Mouse (Mus musculus) limb, embryonic 13.5 days (tissue): ENCODE measurements around the gene Ift80. TPM values are rescaled to one million over a fixed set of nuclear protein-coding genes. Genes with fewer than 3 reads are reported as not detected.
A peak's percentile ranks its signal among the peaks of the same experiment; 100 is the strongest.

Experiments used
- ATAC-seq: fragments of 200-750 bp; cut with Nextera tagmentation; 2 replicates; pipeline ENCODE4 v1.8.0; 2017; ENCODE audit warnings: low read depth, moderate number of reproducible peaks, moderate TSS enrichment; ENCODE audit not compliant: low FRiP score
- H3K27ac ChIP-seq: fragments of 300-500 bp; sonication (generic); 2 replicates; pipeline ENCODE4 v1.5.1; 2015; ENCODE audit warnings: inconsistent platforms, mild to moderate bottlenecking, moderate library complexity
- H3K27me3 ChIP-seq: fragments of 300-500 bp; sonication (generic); 2 replicates; pipeline ENCODE4 v1.6.1; 2015; ENCODE audit warnings: mild to moderate bottlenecking, inconsistent platforms
- H3K36me3 ChIP-seq: fragments of 300-500 bp; sonication (generic); 2 replicates; pipeline ENCODE4 v1.6.1; 2015; ENCODE audit warnings: inconsistent platforms, mild to moderate bottlenecking, moderate library complexity
- H3K4me1 ChIP-seq: fragments of 300-500 bp; sonication (generic); 2 replicates; pipeline ENCODE4 v1.6.1; 2015; ENCODE audit warnings: inconsistent platforms
- H3K4me2 ChIP-seq: fragments of 300-500 bp; sonication (generic); replicated peaks from 2 replicates; pipeline ENCODE4 v1.6.1; 2015; ENCODE audit warnings: inconsistent platforms, mild to moderate bottlenecking, moderate library complexity
- H3K4me3 ChIP-seq: fragments of 300-500 bp; sonication (generic); 2 replicates; pipeline ENCODE4 v1.5.1; 2015; ENCODE audit warnings: moderate library complexity, mild to moderate bottlenecking, inconsistent platforms
- H3K9ac ChIP-seq: fragments of 300-500 bp; sonication (generic); 2 replicates; pipeline ENCODE4 v1.6.1; 2015; ENCODE audit warnings: mild to moderate bottlenecking, inconsistent platforms
- H3K9me3 ChIP-seq: fragments of 300-500 bp; sonication (generic); 2 replicates; pipeline ENCODE4 v1.6.1; 2016; ENCODE audit warnings: inconsistent platforms
- WGBS: fragments of 180-500 bp; shearing (Covaris S2); methylation state at CpG from one replicate; pipeline ENCODE4 v1.1.7; 2015; 5-methylcytosine and 5-hydroxymethylcytosine counted together
- polyA plus RNA-seq: library from polyadenylated mRNA; unstranded; fragments of >200 nt; fragmentation: Nextera tagmentation; extraction: Ambion mirVana; gene quantifications from 2 replicates; pipeline ENCODE4 v1.2.1, GENCODE M21; 2015

Ift80 gene
- 18.8 and 21.8 TPM in 2 replicates for polyA plus RNA-seq

DNA sequence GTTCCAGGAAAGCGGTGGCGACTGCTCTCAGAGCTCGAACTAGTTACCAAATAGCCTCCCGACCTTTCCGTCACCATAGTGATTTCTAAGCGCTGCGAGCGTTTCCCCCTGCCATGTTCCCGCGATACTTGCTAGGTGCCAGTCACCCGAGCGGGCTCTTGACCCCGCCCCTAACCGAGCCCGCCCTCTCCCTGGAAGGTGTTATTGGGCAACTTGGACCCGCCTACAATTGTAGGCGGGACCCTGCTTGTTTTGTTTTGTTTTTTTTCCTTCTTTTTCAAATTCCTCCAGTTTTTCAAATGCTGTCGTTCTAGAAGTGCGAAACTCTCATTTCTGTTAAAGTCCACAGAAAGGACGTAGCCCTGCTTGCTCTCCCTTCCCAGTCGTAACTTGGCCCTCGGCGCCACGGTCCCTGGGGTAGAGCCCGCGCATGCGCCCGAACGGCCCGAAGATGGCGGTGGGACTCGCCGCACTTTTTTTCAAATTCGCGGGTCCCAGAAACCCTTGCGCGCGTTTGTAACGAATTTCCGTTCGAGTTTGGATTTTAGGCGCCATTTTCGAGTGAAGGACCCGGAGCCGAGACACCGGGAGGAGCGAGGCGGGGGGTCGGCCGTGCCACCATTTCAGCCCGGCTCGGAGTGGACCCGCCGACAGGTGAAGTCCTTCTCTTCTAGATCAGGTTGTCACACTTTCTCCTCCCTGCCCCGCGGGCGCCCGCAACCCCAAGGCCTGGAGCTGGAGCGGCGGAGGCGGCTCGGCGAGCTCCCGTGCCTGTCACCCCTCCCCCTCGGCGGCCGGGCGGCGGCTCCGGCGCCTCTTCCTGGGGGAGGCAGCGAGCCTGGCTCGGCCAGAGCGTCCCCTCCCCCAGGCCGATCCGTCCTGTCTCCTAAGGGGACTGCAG lies at the start of gene Ift80, which contains the start of gene Smc4:
Gene Ift80, minus strand, starts transcription at position 134 of the 901 bp plus-strand sequence.
Gene Smc4, plus strand, starts transcription at position 302 of the 901 bp plus-strand sequence.
- peak within 1 kb of the TSS; percentile 98 for H3K4me3 ChIP-seq
- peaks cover 9% of the 10 kb centered on the region for H3K4me1 ChIP-seq
- peak within 1 kb of the TSS; percentile 93 for H3K9ac ChIP-seq
- H3K36me3 ChIP-seq: no peaks in the 10 kb centered on the region
- peak; percentile 95 for ATAC-seq
- H3K27me3 ChIP-seq: no peaks in the 10 kb centered on the region
- H3K27ac ChIP-seq: peak within 1 kb of the TSS; percentile 94
- H3K4me2 ChIP-seq: peak within 1 kb of the TSS; percentile 78
- under 1% methylated on average over 63 of the region's 76 CpGs for WGBS
- H3K9me3 ChIP-seq: no peaks in the 10 kb centered on the region

DNA sequence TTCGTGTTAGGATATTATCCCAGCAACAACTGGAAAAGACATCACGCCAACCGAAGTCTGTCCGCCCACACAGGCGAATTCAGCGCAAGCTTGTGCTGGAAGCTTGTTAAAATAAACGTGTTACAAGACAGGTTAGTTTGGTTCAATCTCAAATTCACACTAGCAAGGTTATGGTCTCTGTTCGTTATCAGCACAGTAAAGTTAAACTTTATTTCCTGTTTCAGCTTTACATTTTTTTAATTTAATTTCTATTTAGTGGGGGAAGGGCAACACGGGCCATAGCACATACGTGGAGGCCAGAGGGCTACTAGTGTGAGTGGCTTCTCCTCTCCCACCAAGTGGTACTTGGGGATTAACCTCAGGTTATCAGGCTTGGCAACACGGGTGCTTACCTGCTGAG lies 47.5 kb upstream of the Ift80 start:
- H3K4me3 ChIP-seq: no peak overlapping the region
- WGBS: 81% methylated on average over 11 of the region's 11 CpGs
- no peak for ATAC-seq
- no peaks in the 10 kb centered on the region for H3K36me3 ChIP-seq
- no peak overlapping the region for H3K4me2 ChIP-seq
- H3K27ac ChIP-seq: no peak overlapping the region
- no peaks in the 10 kb centered on the region for H3K4me1 ChIP-seq
- H3K9me3 ChIP-seq: no peaks in the 10 kb centered on the region
- no peaks in the 10 kb centered on the region for H3K27me3 ChIP-seq
- no peak overlapping the region for H3K9ac ChIP-seq

DNA sequence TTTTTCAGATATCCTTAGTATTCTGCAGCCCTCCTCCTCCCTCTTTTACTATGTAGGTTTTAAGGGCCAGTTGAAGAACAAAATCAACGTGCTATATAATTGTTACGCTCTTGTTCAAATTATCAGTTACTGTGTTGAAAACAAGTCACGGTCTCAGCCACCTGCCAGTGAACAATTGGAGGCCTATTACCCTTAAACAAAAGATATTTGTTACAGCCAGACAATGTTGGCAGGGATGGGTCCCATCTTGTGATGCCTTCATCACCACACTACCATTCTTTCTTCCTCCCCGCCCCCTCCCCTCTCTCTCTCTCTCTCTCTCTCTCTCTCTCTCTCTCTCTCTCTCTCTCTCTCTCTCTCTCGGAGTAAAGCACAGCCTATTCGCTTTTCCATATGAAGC lies 44.6 kb upstream of the Ift80 start:
- H3K9me3 ChIP-seq: no peaks in the 10 kb centered on the region
- WGBS: 81% methylated on average over 6 of the region's 6 CpGs

DNA sequence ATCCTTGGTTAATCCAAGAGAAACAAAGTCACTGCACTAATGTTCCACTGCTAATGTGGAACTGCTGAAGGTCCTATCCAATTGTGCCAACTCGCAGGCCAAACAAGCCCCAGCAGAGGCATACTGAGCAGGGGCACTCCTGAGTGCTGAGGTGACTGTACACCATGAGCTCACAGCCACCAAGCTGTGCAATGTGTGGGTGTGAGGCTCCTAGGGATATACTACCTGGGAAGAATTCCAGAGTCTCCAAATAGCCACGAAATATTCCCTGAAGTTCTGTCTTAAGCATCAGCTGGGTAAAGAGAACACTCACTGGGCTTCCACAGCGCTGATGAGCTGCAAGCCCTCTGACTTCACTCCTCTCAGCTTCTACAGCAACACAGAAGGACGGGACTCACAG lies 43.3 kb upstream of the Ift80 start:
- Histone ChIP-seq H3K27me3 (no peaks in the 10 kb centered on the region), H3K9ac (no peak overlapping the region), H3K9me3 (no peaks in the 10 kb centered on the region), H3K4me1 (peaks cover 14% of the 10 kb centered on the region), H3K4me2 (no peak overlapping the region), H3K27ac (no peak overlapping the region), H3K4me3 (no peak overlapping the region), H3K36me3 (no peaks in the 10 kb centered on the region)
- no peak for ATAC-seq
- WGBS: 87% methylated on average over 4 of the region's 4 CpGs

More for the DNA sequence above, 44.6 kb upstream of the Ift80 start:
- H3K4me3 ChIP-seq: no peak overlapping the region
- H3K27ac ChIP-seq: no peak overlapping the region
- H3K4me2 ChIP-seq: no peak overlapping the region
- H3K9ac ChIP-seq: no peak overlapping the region
- H3K27me3 ChIP-seq: no peaks in the 10 kb centered on the region
- no peaks in the 10 kb centered on the region for H3K36me3 ChIP-seq
- H3K4me1 ChIP-seq: peaks cover 7% of the 10 kb centered on the region
- ATAC-seq: no peak

DNA sequence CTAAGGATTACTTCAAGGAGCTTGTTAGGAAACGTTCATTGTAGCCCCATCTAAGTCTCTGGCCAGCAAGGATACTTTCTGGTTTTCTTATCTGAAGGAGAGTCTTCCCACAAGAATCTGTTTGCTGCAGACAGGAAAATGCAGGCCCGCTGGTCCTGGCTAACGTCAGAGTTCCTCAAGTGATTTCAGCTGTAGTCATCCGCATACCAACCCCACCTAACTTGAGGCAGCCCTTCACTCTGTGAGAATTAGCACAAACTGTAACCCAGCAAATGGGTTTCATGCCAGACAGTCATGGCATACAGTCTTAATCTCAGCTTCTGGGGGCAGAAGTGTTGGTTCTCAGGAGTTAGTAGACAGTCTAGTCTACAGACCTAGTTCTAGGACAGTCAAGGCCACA lies 42.1 kb upstream of the Ift80 start:
- Histone ChIP-seq H3K4me2 (no peak overlapping the region), H3K27me3 (no peaks in the 10 kb centered on the region), H3K9ac (no peak overlapping the region), H3K4me1 (peaks cover 19% of the 10 kb centered on the region), H3K27ac (no peak overlapping the region), H3K4me3 (no peak overlapping the region), H3K36me3 (no peaks in the 10 kb centered on the region), H3K9me3 (no peaks in the 10 kb centered on the region)
- 53% methylated on average over 4 of the region's 4 CpGs for WGBS
- no peak for ATAC-seq

DNA sequence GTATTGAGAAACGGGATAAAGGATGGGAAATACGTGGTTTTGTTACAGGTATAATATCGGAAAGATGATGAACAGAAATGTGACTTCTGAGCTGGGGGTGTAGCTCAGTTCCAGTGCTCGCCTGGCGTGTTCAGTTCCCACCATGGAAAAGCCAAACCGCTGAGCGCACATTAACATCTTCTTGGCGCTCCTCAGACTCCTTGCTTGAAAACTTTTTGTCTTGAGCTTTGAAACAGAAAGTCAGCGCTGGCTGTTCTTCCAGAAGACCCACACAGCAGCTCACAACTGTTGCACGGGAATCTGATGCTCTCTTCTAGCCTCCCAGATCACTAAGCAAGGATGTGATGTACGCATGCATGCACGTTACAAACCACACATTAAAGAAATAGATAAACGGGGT lies 41.4 kb upstream of the Ift80 start:
- Histone ChIP-seq H3K9me3 (no peaks in the 10 kb centered on the region), H3K36me3 (peaks cover 2% of the 10 kb centered on the region; the same call in 1 of the 2 replicates), H3K4me3 (peak overlapping the region; percentile 86), H3K4me2 (peak overlapping the region; percentile 83), H3K27ac (no peak overlapping the region), H3K9ac (peak overlapping the region; percentile 94), H3K4me1 (peaks cover 23% of the 10 kb centered on the region), H3K27me3 (no peaks in the 10 kb centered on the region)
- 24% methylated on average over 13 of the region's 13 CpGs for WGBS
- ATAC-seq: no peak

DNA sequence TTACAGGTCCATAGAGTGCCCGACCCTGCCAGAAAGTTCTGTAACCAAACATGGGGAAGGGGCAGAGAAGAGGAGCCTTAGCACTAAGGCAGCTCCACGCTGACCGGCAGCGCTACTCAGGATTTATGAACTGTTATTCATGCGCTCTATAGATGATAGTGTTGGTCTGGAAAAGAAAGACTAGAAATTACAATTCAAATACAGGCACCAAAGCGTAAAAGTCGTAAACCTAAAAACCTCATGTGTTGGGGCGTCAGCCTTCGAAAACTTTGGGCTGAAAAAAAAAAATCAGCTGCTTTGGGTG lies 41.0 kb upstream of the Ift80 start:
- Histone ChIP-seq H3K4me3 (peak overlapping the region; percentile 86), H3K9me3 (no peaks in the 10 kb centered on the region), H3K4me1 (peaks cover 23% of the 10 kb centered on the region), H3K36me3 (peaks cover 5% of the 10 kb centered on the region), H3K27me3 (no peaks in the 10 kb centered on the region), H3K27ac (peak overlapping the region; percentile 90), H3K9ac (peak overlapping the region; percentile 94), H3K4me2 (peak overlapping the region; percentile 83)
- WGBS: 2% methylated on average over 9 of the region's 9 CpGs
- no peak; the same call in 1 of the 2 replicates for ATAC-seq

DNA sequence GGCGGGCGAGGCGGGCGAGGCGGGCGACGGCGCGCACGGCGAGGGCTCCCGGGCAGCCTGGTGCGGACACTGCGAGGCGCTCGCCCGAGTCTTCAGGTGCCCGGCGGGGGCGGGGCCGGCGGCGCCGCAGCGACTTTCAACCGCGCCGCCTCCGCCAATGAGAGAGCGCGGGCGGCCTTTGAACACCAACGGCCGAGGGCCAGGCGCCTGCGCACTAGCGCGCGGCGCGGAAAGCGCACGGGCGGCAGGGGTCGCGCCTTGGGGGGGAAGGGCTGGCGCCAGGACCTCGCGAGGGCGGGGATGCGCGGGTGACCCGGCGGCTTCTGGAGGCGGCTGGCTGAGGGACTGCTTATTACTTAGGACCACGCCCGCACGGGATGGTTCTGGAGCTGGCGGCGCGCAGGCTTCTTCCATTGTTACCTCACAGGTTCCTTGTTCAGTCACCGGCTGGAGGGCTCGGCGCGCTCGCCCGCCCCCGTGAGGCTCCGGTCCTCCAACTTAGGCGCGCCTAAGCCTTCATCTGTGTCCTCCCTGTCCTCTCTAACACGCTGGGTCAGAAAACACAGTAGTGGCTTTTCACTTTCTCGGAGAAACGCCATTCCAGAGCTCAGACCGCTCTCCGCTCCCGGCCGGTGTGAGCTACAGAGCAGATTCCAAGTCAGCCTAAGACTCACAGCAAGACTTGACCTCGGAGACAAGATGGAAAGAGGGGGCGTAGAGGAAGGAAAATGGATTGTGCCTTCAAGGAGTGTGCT lies 40.5 kb upstream of the Ift80 start, which contains the start of gene Trim59:
Gene Trim59, minus strand, starts transcription at position 111 of the 755 bp plus-strand sequence.
- H3K9ac ChIP-seq: peak within 1 kb of the TSS; percentile 94
- peak within 1 kb of the TSS; percentile 86 for H3K4me3 ChIP-seq
- H3K9me3 ChIP-seq: no peaks in the 10 kb centered on the region
- peak within 1 kb of the TSS; percentile 83 for H3K4me2 ChIP-seq
- H3K27ac ChIP-seq: peak within 1 kb of the TSS; percentile 90
- under 1% methylated on average over 57 of the region's 80 CpGs for WGBS
- no peaks in the 10 kb centered on the region for H3K27me3 ChIP-seq
- peaks cover 23% of the 10 kb centered on the region for H3K4me1 ChIP-seq
- ATAC-seq: peak; percentile 93
- H3K36me3 ChIP-seq: peaks cover 10% of the 10 kb centered on the region

DNA sequence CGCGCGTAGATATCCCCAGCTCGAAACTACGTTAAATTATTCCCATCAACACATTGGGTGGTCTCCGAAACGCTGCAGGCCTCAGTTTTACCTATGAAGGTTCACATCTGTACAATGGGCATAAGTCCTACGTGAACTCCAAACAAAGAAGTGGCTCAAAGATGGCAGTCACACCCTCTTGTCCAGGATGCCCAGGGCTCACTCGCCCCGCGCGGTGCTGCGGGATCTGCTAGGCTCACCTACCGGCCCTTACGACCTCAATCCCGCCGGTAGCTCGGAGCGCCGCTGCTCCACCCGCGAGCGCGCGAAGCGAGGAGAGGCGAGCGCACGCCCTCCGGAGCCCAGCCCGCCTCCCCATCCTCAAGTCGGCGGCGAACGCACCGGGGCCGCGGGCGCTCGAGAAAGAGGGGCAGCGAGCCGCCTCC lies 39.8 kb upstream of the Ift80 start:
- H3K4me1 ChIP-seq: peaks cover 27% of the 10 kb centered on the region
- H3K36me3 ChIP-seq: peaks cover 10% of the 10 kb centered on the region
- peak overlapping the region; percentile 86 for H3K4me3 ChIP-seq
- ATAC-seq: peak; percentile 69
- H3K27ac ChIP-seq: peak overlapping the region; percentile 90
- no peaks in the 10 kb centered on the region for H3K27me3 ChIP-seq
- peak overlapping the region; percentile 94 for H3K9ac ChIP-seq
- peak overlapping the region; percentile 83 for H3K4me2 ChIP-seq
- H3K9me3 ChIP-seq: no peaks in the 10 kb centered on the region
- under 1% methylated on average over 30 of the region's 42 CpGs for WGBS

DNA sequence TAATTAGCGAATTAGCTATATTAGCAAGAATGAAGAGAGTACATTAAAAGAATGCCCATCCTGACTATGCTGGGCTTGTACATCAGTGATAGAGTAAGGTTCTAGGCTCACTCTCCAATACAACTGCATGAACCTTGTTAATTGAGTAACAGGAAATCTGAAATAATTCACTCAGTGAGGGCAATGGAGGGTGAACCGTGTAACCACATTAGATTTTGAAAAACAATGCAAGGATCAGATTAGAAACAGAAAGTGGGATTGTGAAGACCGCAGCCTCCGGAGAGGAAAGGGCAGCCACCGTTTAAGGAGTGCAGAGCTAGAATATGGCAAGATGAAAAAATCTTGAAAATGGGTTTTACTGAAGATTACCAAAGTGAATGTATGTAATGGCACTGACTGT lies 36.9 kb upstream of the Ift80 start:
- H3K9ac ChIP-seq: no peak overlapping the region
- H3K4me3 ChIP-seq: peak overlapping the region; percentile 19
- no peaks in the 10 kb centered on the region for H3K9me3 ChIP-seq
- peak overlapping the region; percentile 47 for H3K4me2 ChIP-seq
- ATAC-seq: no peak
- H3K27me3 ChIP-seq: no peaks in the 10 kb centered on the region
- H3K36me3 ChIP-seq: peaks cover 20% of the 10 kb centered on the region
- WGBS: 74% methylated on average over 5 of the region's 5 CpGs
- H3K27ac ChIP-seq: no peak overlapping the region
- peaks cover 28% of the 10 kb centered on the region for H3K4me1 ChIP-seq

DNA sequence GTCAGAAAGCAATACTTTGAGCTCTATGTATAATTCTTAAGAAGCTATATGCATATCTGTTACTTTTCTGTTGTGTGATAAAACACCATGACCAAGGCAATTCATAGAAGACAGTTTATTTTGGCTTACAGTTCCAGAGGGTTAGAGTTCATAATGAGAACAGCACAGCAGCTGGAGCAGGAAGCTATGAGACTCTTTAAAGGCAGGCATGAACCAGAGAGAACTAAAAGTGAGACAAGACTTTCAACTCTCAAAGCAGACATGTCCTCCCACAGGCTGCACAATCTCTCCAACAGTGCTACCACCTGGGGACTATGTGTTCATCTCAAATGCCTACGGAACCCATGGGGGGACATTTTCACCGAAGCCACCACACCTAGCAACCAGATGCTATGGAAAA lies 35.7 kb upstream of the Ift80 start:
- WGBS: 85% methylated on average over 2 of the region's 2 CpGs
- no peak overlapping the region for H3K9ac ChIP-seq
- H3K27me3 ChIP-seq: no peaks in the 10 kb centered on the region
- H3K4me1 ChIP-seq: peaks cover 21% of the 10 kb centered on the region
- no peak overlapping the region for H3K27ac ChIP-seq
- ATAC-seq: no peak
- peaks cover 28% of the 10 kb centered on the region for H3K36me3 ChIP-seq
- peak overlapping the region; percentile 31; the same call in 1 of the 2 replicates for H3K4me2 ChIP-seq
- no peak overlapping the region for H3K4me3 ChIP-seq
- H3K9me3 ChIP-seq: no peaks in the 10 kb centered on the region

DNA sequence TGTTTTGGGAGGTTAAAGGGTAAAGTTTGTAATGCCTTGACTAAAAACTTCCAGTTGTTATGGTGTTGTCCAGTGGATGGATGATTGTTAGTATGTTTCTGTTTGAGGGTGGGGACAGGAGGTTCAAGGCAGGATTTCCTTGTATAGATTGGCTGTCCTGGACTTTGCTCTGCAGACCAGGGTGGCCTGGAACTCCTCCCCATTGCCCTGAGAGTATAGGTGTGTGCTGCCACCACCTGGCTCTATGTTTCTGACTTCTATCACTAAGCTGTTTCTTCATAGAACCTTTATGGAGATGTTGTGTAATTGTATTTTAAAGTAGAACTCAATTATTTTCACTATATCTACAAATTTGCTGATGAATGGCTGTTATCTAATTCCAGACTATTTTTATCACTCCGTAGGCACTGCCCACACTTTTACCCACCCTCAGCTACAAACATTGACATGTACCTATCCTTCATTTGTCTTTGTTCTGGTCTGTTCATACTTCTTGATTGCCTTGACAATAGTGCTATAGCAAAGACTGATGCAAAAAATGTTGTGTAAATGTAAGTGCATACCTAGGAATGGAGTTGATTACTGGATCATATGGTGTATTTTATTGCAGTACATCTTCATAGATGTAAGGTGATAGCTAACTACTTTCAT lies 21.9 kb upstream of the Ift80 start:
- no peaks in the 10 kb centered on the region for H3K9me3 ChIP-seq
- no peak for ATAC-seq
- no peak overlapping the region for H3K4me3 ChIP-seq
- no peak overlapping the region for H3K9ac ChIP-seq
- H3K4me2 ChIP-seq: no peak overlapping the region
- 95% methylated on average over 1 of the region's 1 CpGs for WGBS
- H3K36me3 ChIP-seq: peaks cover 76% of the 10 kb centered on the region
- no peaks in the 10 kb centered on the region for H3K4me1 ChIP-seq
- no peaks in the 10 kb centered on the region for H3K27me3 ChIP-seq
- H3K27ac ChIP-seq: no peak overlapping the region
